Mouse (Mus musculus) MEL (cell line): Measurements from ENCODE around the gene Bach2. TPM values are rescaled to one million over a fixed set of nuclear protein-coding genes. Genes with fewer than 3 reads are reported as not detected.

Source experiments
- DNase-seq: peaks from one replicate; pipeline ENCODE4 v3.0.0; 2011; ENCODE audit warnings: low read depth, low spot score
- H3K27ac ChIP-seq: 2 replicates; pipeline ENCODE4 v1.5.1; 2012; ENCODE audit warnings: low read depth, mild to moderate bottlenecking, control low read depth, low read length, moderate library complexity; ENCODE audit not compliant: control insufficient read depth
- H3K27me3 ChIP-seq, 2 experiments: fragments of 150-350 bp in 1 of 2; sonication (generic) in 1 of 2; 2 replicates each; pipeline ENCODE4 v1.6.1; 2012; ENCODE audit warnings: low read length in 2 of 2, mild to moderate bottlenecking in 2 of 2, improper control_type of control experiment in 1 of 2, moderate library complexity in 1 of 2; ENCODE audit not compliant: insufficient read depth in 2 of 2, control insufficient read depth in 1 of 2
- H3K36me3 ChIP-seq, 2 experiments: 2 replicates each; pipeline ENCODE4 v1.6.1; 2012 to 2014; ENCODE audit warnings: low read length in 2 of 2, improper control_type of control experiment in 1 of 2, inconsistent platforms in 1 of 2, mild to moderate bottlenecking in 1 of 2; ENCODE audit not compliant: insufficient read depth in 2 of 2, control insufficient read depth in 1 of 2
- H3K4me1 ChIP-seq, 2 experiments: fragments of 150-350 bp in 1 of 2; sonication (generic) in 1 of 2; 2 replicates each; pipeline ENCODE4 v1.6.1; 2012; ENCODE audit warnings: low read length in 2 of 2, improper control_type of control experiment in 1 of 2, mild to moderate bottlenecking in 1 of 2; ENCODE audit not compliant: insufficient read depth in 2 of 2, control insufficient read depth in 1 of 2
- H3K4me3 ChIP-seq, 2 experiments: fragments of 150-350 bp in 1 of 2; sonication (generic) in 1 of 2; 2 replicates each; pipeline ENCODE4 v1.5.1; 2012; ENCODE audit warnings: low read depth in 2 of 2, low read length in 2 of 2, mild to moderate bottlenecking in 2 of 2, moderate library complexity in 2 of 2, control low read depth in 1 of 2, improper control_type of control experiment in 1 of 2; ENCODE audit not compliant: control insufficient read depth in 1 of 2, insufficient read depth in 1 of 2
- H3K79me2 ChIP-seq: 2 replicates; pipeline ENCODE4 v1.6.1; 2012; ENCODE audit warnings: mild to moderate bottlenecking, low read length, moderate library complexity; ENCODE audit not compliant: control insufficient read depth, poor library complexity, insufficient read depth
- H3K9ac ChIP-seq: 2 replicates; pipeline ENCODE4 v1.6.1; 2012; ENCODE audit warnings: low read depth, mild to moderate bottlenecking, control low read depth, low read length, moderate library complexity; ENCODE audit not compliant: control insufficient read depth, poor library complexity, severe bottlenecking
- H3K9me3 ChIP-seq: fragments of 150-350 bp; sonication (generic); replicated peaks from 2 replicates; pipeline ENCODE4 v1.6.1; 2012; ENCODE audit warnings: mild to moderate bottlenecking, low read length, improper control_type of control experiment, moderate library complexity; ENCODE audit not compliant: insufficient read depth
- CTCF ChIP-seq, 3 experiments: IDR thresholded peaks in 2 of 3; conservative IDR thresholded peaks in 1 of 3; 2 replicates each; pipeline ENCODE4 v1.5.1; 2011 to 2012; ENCODE audit warnings: low read length in 3 of 3, low read depth in 2 of 3, mild to moderate bottlenecking in 2 of 3, improper control_type of control experiment in 1 of 3, inconsistent platforms in 1 of 3, mixed read lengths in 1 of 3, moderate library complexity in 1 of 3; ENCODE audit not compliant: control insufficient read depth in 1 of 3, insufficient read depth in 1 of 3, poor library complexity in 1 of 3, severe bottlenecking in 1 of 3
- EP300 ChIP-seq, 2 experiments: IDR thresholded peaks; 2 replicates each; pipeline ENCODE4 v1.6.1; 2011; ENCODE audit warnings: improper control_type of control experiment in 2 of 2, low read length in 2 of 2, low read depth in 1 of 2, mild to moderate bottlenecking in 1 of 2
- ETS1 ChIP-seq: IDR thresholded peaks from 2 replicates; pipeline ENCODE4 v1.6.1; 2012; ENCODE audit warnings: low read depth, mild to moderate bottlenecking, inconsistent platforms, low read length, improper control_type of control experiment, moderate library complexity
- GATA1 ChIP-seq: IDR thresholded peaks from 2 replicates; pipeline ENCODE4 v1.6.1; 2011; ENCODE audit warnings: low read depth, low read length, improper control_type of control experiment
- MAFK ChIP-seq: IDR thresholded peaks from 2 replicates; pipeline ENCODE4 v1.6.1; 2011; ENCODE audit warnings: low read depth, mild to moderate bottlenecking, low read length, improper control_type of control experiment, borderline replicate concordance
- MAZ ChIP-seq: IDR thresholded peaks from 2 replicates; pipeline ENCODE4 v1.6.1; 2012; ENCODE audit warnings: low read depth, mild to moderate bottlenecking, inconsistent platforms, low read length, improper control_type of control experiment
- MEF2A ChIP-seq: IDR thresholded peaks from 2 replicates; pipeline ENCODE4 v1.6.1; 2014; ENCODE audit warnings: low read depth, mild to moderate bottlenecking, inconsistent platforms, low read length, improper control_type of control experiment; ENCODE audit not compliant: poor library complexity, insufficient replicate concordance, severe bottlenecking; ENCODE audit errors: extremely low read depth
- MXI1 ChIP-seq: IDR thresholded peaks from 2 replicates; pipeline ENCODE4 v1.6.1; 2011; ENCODE audit warnings: mild to moderate bottlenecking, low read depth, low read length, improper control_type of control experiment
- NRF1 ChIP-seq: IDR thresholded peaks from 2 replicates; pipeline ENCODE4 v1.6.1; 2014; ENCODE audit warnings: low read depth, mild to moderate bottlenecking, inconsistent platforms, low read length, improper control_type of control experiment, moderate library complexity; ENCODE audit not compliant: poor library complexity, insufficient read depth, severe bottlenecking
- POLR2AphosphoS2 ChIP-seq: IDR thresholded peaks from 2 replicates; pipeline ENCODE4 v1.6.1; 2011; ENCODE audit warnings: low read length, improper control_type of control experiment
- POLR2AphosphoS5 ChIP-seq: IDR thresholded peaks from 2 replicates; pipeline ENCODE4 v1.6.1; 2012; ENCODE audit warnings: low read depth, borderline replicate concordance, mild to moderate bottlenecking, inconsistent platforms, low read length, moderate library complexity, mixed read lengths
- RAD21 ChIP-seq: IDR thresholded peaks from 2 replicates; pipeline ENCODE4 v1.6.1; 2011; ENCODE audit warnings: mild to moderate bottlenecking, low read depth, low read length, improper control_type of control experiment
- RCOR1 ChIP-seq: IDR thresholded peaks from 2 replicates; pipeline ENCODE4 v1.6.1; 2012; ENCODE audit warnings: low read depth, mild to moderate bottlenecking, inconsistent platforms, low read length, improper control_type of control experiment
- TBP ChIP-seq: IDR thresholded peaks from 2 replicates; pipeline ENCODE4 v1.8.0; 2011; ENCODE audit warnings: low read depth, low read length, improper control_type of control experiment
- TCF12 ChIP-seq: IDR thresholded peaks from 2 replicates; pipeline ENCODE4 v1.6.1; 2014; ENCODE audit warnings: low read depth, mild to moderate bottlenecking, inconsistent platforms, low read length, improper control_type of control experiment, moderate library complexity
- UBTF ChIP-seq: IDR thresholded peaks from 2 replicates; pipeline ENCODE4 v1.6.1; 2012; ENCODE audit warnings: low read depth, mild to moderate bottlenecking, inconsistent platforms, low read length, improper control_type of control experiment, moderate library complexity, borderline replicate concordance; ENCODE audit not compliant: insufficient read depth
- USF2 ChIP-seq, 2 experiments: IDR thresholded peaks; 2 replicates each; pipeline ENCODE4 v1.6.1; 2011 to 2012; ENCODE audit warnings: improper control_type of control experiment in 2 of 2, low read length in 2 of 2, borderline replicate concordance in 1 of 2, inconsistent platforms in 1 of 2, low read depth in 1 of 2, mild to moderate bottlenecking in 1 of 2; ENCODE audit not compliant: insufficient read depth in 1 of 2
- ZNF384 ChIP-seq: IDR thresholded peaks from 2 replicates; pipeline ENCODE4 v1.6.1; 2012; ENCODE audit warnings: low read depth, mild to moderate bottlenecking, inconsistent platforms, low read length, improper control_type of control experiment
- polyA plus RNA-seq, 2 experiments: library from polyadenylated mRNA; stranded (reverse) in 1 of 2; unstranded in 1 of 2; fragments of >175 nt in 1 of 2; fragments of >200 nt in 1 of 2; gene quantifications; 2 replicates each; pipeline versions ENCODE4 v1.2.1 to v1.2.4; 2012; ENCODE audit warnings: low replicate concordance in 2 of 2, low read depth in 1 of 2; ENCODE audit not compliant: insufficient read length in 2 of 2, insufficient read depth in 1 of 2, missing spikeins in 1 of 2
- total RNA-seq: library from RNA; depleted of rRNA; stranded (reverse); fragments of 300-350 nt; gene quantifications from 2 replicates; pipeline ENCODE4 v1.2.3, GENCODE M21; 2012

Gene Bach2
- total and polyA plus RNA-seq, 3 experiments = 0.04 TPM; not detected in 2

- no peaks in the 10 kb centered on the region; a peak in 1 of 4 replicates for H3K27me3 ChIP-seq
- no peak overlapping the region for H3K4me3 ChIP-seq
- DNase-seq = no peak
- no peaks in the 10 kb centered on the region for H3K9me3 ChIP-seq
- no peak overlapping the region for H3K27ac ChIP-seq
- TF ChIP-seq NRF1 (no peak), MAFK (no peak), GATA1 (no peak), MAZ (no peak), ZNF384 (no peak), RAD21 (no peak), MEF2A (no peak), POLR2AphosphoS5 (no peak), EP300 (IDR thresholded peaks at IDR 0.05; ENCODE audit: low read depth in 1 of 2, low read length in 2 of 2) (no peak), MXI1 (no peak), TBP (no peak)
- H3K9ac ChIP-seq = no peak overlapping the region
- no peaks in the 10 kb centered on the region for H3K4me1 ChIP-seq
- no peaks in the 10 kb centered on the region for H3K36me3 ChIP-seq
- no peaks in the 10 kb centered on the region for H3K79me2 ChIP-seq
Observed at GRCm38 (mm10) chr4:32430981-32431380, 192.4 kb downstream of the Bach2 start.

- TF ChIP-seq CTCF (IDR thresholded peaks at IDR 0.05 in 2 of 3, conservative IDR thresholded peaks at IDR 0.05 in 1 of 3; ENCODE audit: control insufficient read depth in 1 of 3, insufficient read depth in 1 of 3, low read depth in 2 of 3, low read length in 3 of 3, poor library complexity in 1 of 3, severe bottlenecking in 1 of 3) (no peak), USF2 (IDR thresholded peaks at IDR 0.05; ENCODE audit: borderline replicate concordance in 1 of 2, insufficient read depth in 1 of 2, low read depth in 1 of 2, low read length in 2 of 2) (no peak)
- Histone ChIP-seq H3K4me3 (no peak overlapping the region), H3K4me1 (no peaks in the 10 kb centered on the region), H3K27ac (no peak overlapping the region), H3K9ac (no peak overlapping the region), H3K27me3 (no peaks in the 10 kb centered on the region; a peak in 1 of 4 replicates), H3K79me2 (no peaks in the 10 kb centered on the region), H3K9me3 (no peaks in the 10 kb centered on the region), H3K36me3 (no peaks in the 10 kb centered on the region)
- no peak for DNase-seq
Observed at GRCm38 (mm10) chr4:32432271-32432781, 193.7 kb downstream of the Bach2 start.

- no peaks in the 10 kb centered on the region for H3K36me3 ChIP-seq
- no peak overlapping the region for H3K9ac ChIP-seq
- no peaks in the 10 kb centered on the region for H3K79me2 ChIP-seq
- H3K4me1 ChIP-seq = no peaks in the 10 kb centered on the region
- DNase-seq = no peak
- H3K9me3 ChIP-seq = no peaks in the 10 kb centered on the region
- TF ChIP-seq RCOR1 = no peak
- TF ChIP-seq UBTF = no peak
- TF ChIP-seq TCF12 = no peak
- no peak for TF ChIP-seq POLR2AphosphoS2
- no peak for TF ChIP-seq ETS1
- no peak for TF ChIP-seq ZNF384
- H3K27ac ChIP-seq = no peak overlapping the region
- no peak overlapping the region for H3K4me3 ChIP-seq
- no peaks in the 10 kb centered on the region; a peak in 1 of 4 replicates for H3K27me3 ChIP-seq
Observed at GRCm38 (mm10) chr4:32432945-32433344, 194.3 kb downstream of the Bach2 start.
